Mouse (Mus musculus): ENCODE measurements around the gene Itgb8. TPM values are rescaled to one million over a fixed set of nuclear protein-coding genes. Genes with fewer than 3 reads are reported as not detected.

The Itgb8 gene
- 3.5 and 4.1 TPM in 2 replicates for polyA plus RNA-seq (2014; fragmentation: Nextera tagmentation; extraction: Ambion mirVana)

GRCm38 (mm10) chr12:119238696-119239415, at the start of gene Itgb8:
Gene Itgb8, minus strand, starts transcription at chr12:119238802.
- Histone ChIP-seq H3K27ac (replicated peaks; ENCODE audit: low read depth, low read length) (peak within 1 kb of the TSS; percentile 90), H3K9ac (ENCODE audit: low read depth, low read length) (peak within 1 kb of the TSS; percentile 76), H3K36me3 (ENCODE audit: control insufficient read depth, insufficient read depth, low read length) (no peaks in the 10 kb centered on the region), H3K4me1 (ENCODE audit: control insufficient read depth, insufficient read depth, low read length) (peaks cover 18% of the 10 kb centered on the region), H3K27me3 (replicated peaks; ENCODE audit: control insufficient read depth, insufficient read depth, low read length) (no peaks in the 10 kb centered on the region), H3K4me3 (ENCODE audit: low read depth, low read length) (peak within 1 kb of the TSS; percentile 54), H3K4me2 (ENCODE audit: low read depth, low read length) (peak within 1 kb of the TSS; percentile 75), H3K9me3 (ENCODE audit: control insufficient read depth, low read length) (no peaks in the 10 kb centered on the region)
- DNase-seq (ENCODE audit: low spot score) = peak; percentile 96
- WGBS = under 1% methylated on average over 28 of the region's 29 CpGs
- peak; percentile 96 for ATAC-seq (ENCODE audit: low read depth)

DNA sequence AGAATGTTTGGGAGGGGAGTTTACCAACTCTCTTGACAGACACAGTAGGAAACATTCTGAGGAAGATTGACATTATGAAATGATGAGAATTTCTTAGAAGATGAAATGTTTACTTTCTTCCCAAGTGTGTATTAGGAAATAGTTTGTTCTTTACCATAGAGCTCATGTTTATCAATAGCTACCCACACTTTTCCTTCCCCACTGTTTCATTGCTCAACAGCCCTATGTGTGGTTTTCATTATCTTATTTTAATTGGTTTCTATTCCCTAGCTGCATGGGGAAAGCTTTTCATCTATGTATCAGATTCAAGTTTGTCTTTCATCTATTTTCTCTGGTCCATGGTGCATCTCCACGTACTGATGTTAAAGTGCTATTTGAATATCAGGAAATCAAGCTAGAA, 37.7 kb upstream of the Itgb8 start:
- DNase-seq (ENCODE audit: low spot score) = no peak
- H3K4me2 ChIP-seq (ENCODE audit: low read depth, low read length) = no peak overlapping the region
- no peaks in the 10 kb centered on the region for H3K27me3 ChIP-seq (replicated peaks; ENCODE audit: control insufficient read depth, insufficient read depth, low read length)
- 60% methylated on average over 1 of the region's 1 CpGs for WGBS
- H3K4me1 ChIP-seq (ENCODE audit: control insufficient read depth, insufficient read depth, low read length) = no peaks in the 10 kb centered on the region
- H3K9ac ChIP-seq (ENCODE audit: low read depth, low read length) = no peak overlapping the region
- no peak overlapping the region for H3K27ac ChIP-seq (replicated peaks; ENCODE audit: low read depth, low read length)
- no peak overlapping the region for H3K4me3 ChIP-seq (ENCODE audit: low read depth, low read length)
- no peak for ATAC-seq (ENCODE audit: low read depth)
- H3K9me3 ChIP-seq (ENCODE audit: control insufficient read depth, low read length) = no peaks in the 10 kb centered on the region
- no peaks in the 10 kb centered on the region for H3K36me3 ChIP-seq (ENCODE audit: control insufficient read depth, insufficient read depth, low read length)

DNA sequence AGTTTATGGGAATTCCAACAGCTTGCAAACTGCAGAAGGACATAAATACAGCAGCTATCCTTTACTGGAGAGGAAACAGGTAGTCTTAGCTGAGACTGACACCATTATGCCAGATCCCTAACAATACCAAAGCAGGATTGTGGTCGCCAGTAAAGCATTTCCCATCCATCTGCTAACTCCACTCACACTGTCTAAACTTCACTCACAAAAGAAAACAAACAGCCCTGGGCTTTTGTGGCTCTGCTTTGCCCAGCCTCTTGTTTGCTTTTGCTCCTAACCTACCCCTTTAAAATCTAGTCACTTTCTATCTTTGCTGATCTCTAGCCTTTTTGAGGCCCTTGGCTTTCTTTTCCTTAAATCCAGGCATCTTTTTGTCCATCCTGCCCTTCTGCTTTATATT, 35.0 kb upstream of the Itgb8 start:
- Histone ChIP-seq H3K27ac (replicated peaks; ENCODE audit: low read depth, low read length) (no peak overlapping the region), H3K9me3 (ENCODE audit: control insufficient read depth, low read length) (no peaks in the 10 kb centered on the region), H3K9ac (ENCODE audit: low read depth, low read length) (no peak overlapping the region), H3K4me2 (ENCODE audit: low read depth, low read length) (no peak overlapping the region), H3K36me3 (ENCODE audit: control insufficient read depth, insufficient read depth, low read length) (no peaks in the 10 kb centered on the region), H3K4me1 (ENCODE audit: control insufficient read depth, insufficient read depth, low read length) (no peaks in the 10 kb centered on the region), H3K27me3 (replicated peaks; ENCODE audit: control insufficient read depth, insufficient read depth, low read length) (no peaks in the 10 kb centered on the region), H3K4me3 (ENCODE audit: low read depth, low read length) (no peak overlapping the region)
- WGBS = 10% methylated on average over 1 of the region's 1 CpGs
- DNase-seq (ENCODE audit: low spot score) (no peak), ATAC-seq (ENCODE audit: low read depth) (no peak)

GRCm38 (mm10) chr12:119271964-119272363, 33.4 kb upstream of the Itgb8 start:
- Histone ChIP-seq H3K4me1 (ENCODE audit: control insufficient read depth, insufficient read depth, low read length) (no peaks in the 10 kb centered on the region), H3K9me3 (ENCODE audit: control insufficient read depth, low read length) (no peaks in the 10 kb centered on the region), H3K4me3 (ENCODE audit: low read depth, low read length) (no peak overlapping the region), H3K27me3 (replicated peaks; ENCODE audit: control insufficient read depth, insufficient read depth, low read length) (no peaks in the 10 kb centered on the region), H3K9ac (ENCODE audit: low read depth, low read length) (no peak overlapping the region), H3K36me3 (ENCODE audit: control insufficient read depth, insufficient read depth, low read length) (no peaks in the 10 kb centered on the region), H3K4me2 (ENCODE audit: low read depth, low read length) (no peak overlapping the region), H3K27ac (replicated peaks; ENCODE audit: low read depth, low read length) (no peak overlapping the region)
- ATAC-seq (ENCODE audit: low read depth) (no peak), DNase-seq (ENCODE audit: low spot score) (no peak)
- 79% methylated on average over 1 of the region's 1 CpGs for WGBS

DNA sequence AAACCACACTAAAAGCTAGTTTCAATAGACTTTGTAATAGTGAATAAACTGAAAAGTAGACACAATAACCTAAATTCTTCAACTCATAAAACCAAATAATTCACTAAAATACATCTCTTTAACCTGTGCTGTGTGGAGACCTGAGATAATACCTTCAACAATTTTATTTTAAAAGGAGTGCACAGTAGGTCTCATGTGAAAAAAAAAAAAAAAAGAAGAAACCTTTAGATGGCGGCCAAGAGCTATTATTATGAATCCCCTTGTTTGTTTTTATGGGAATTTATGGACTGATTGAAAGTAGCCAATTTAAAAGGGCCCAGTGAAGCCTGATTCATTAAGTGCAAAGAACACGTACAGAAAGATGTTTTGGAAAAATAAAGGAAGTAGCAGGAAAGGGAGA, 31.4 kb upstream of the Itgb8 start:
- WGBS = 76% methylated on average over 2 of the region's 2 CpGs

GRCm38 (mm10) chr12:119268723-119269122, 30.1 kb upstream of the Itgb8 start:
- Histone ChIP-seq H3K4me3 (ENCODE audit: low read depth, low read length) (no peak overlapping the region), H3K4me1 (ENCODE audit: control insufficient read depth, insufficient read depth, low read length) (no peaks in the 10 kb centered on the region), H3K27ac (replicated peaks; ENCODE audit: low read depth, low read length) (no peak overlapping the region), H3K9me3 (ENCODE audit: control insufficient read depth, low read length) (no peaks in the 10 kb centered on the region), H3K9ac (ENCODE audit: low read depth, low read length) (no peak overlapping the region), H3K27me3 (replicated peaks; ENCODE audit: control insufficient read depth, insufficient read depth, low read length) (no peaks in the 10 kb centered on the region), H3K36me3 (ENCODE audit: control insufficient read depth, insufficient read depth, low read length) (no peaks in the 10 kb centered on the region), H3K4me2 (ENCODE audit: low read depth, low read length) (no peak overlapping the region)
- no peak for DNase-seq (ENCODE audit: low spot score)
- WGBS = 69% methylated on average over 1 of the region's 1 CpGs
- ATAC-seq (ENCODE audit: low read depth) = no peak

More for the DNA sequence above, 31.4 kb upstream of the Itgb8 start:
- Histone ChIP-seq H3K4me2 (ENCODE audit: low read depth, low read length) (no peak overlapping the region), H3K4me1 (ENCODE audit: control insufficient read depth, insufficient read depth, low read length) (no peaks in the 10 kb centered on the region), H3K9me3 (ENCODE audit: control insufficient read depth, low read length) (no peaks in the 10 kb centered on the region), H3K27me3 (replicated peaks; ENCODE audit: control insufficient read depth, insufficient read depth, low read length) (no peaks in the 10 kb centered on the region), H3K27ac (replicated peaks; ENCODE audit: low read depth, low read length) (no peak overlapping the region), H3K36me3 (ENCODE audit: control insufficient read depth, insufficient read depth, low read length) (no peaks in the 10 kb centered on the region), H3K4me3 (ENCODE audit: low read depth, low read length) (no peak overlapping the region), H3K9ac (ENCODE audit: low read depth, low read length) (no peak overlapping the region)
- DNase-seq (ENCODE audit: low spot score) (no peak), ATAC-seq (ENCODE audit: low read depth) (no peak)

- no peaks in the 10 kb centered on the region for H3K27me3 ChIP-seq (replicated peaks; ENCODE audit: control insufficient read depth, insufficient read depth, low read length)
- no peaks in the 10 kb centered on the region for H3K9me3 ChIP-seq (ENCODE audit: control insufficient read depth, low read length)
- no peak overlapping the region for H3K4me2 ChIP-seq (ENCODE audit: low read depth, low read length)
- no peak overlapping the region for H3K4me3 ChIP-seq (ENCODE audit: low read depth, low read length)
- no peak overlapping the region for H3K27ac ChIP-seq (replicated peaks; ENCODE audit: low read depth, low read length)
- DNase-seq (ENCODE audit: low spot score) (no peak), ATAC-seq (ENCODE audit: low read depth) (no peak)
- no peak overlapping the region for H3K9ac ChIP-seq (ENCODE audit: low read depth, low read length)
- 92% methylated on average over 3 of the region's 3 CpGs for WGBS
- H3K4me1 ChIP-seq (ENCODE audit: control insufficient read depth, insufficient read depth, low read length) = no peaks in the 10 kb centered on the region
- H3K36me3 ChIP-seq (ENCODE audit: control insufficient read depth, insufficient read depth, low read length) = no peaks in the 10 kb centered on the region
Observed at GRCm38 (mm10) chr12:119264506-119264905, 25.9 kb upstream of the Itgb8 start.

- ATAC-seq (ENCODE audit: low read depth) = no peak
- Histone ChIP-seq H3K27ac (replicated peaks; ENCODE audit: low read depth, low read length) (no peak overlapping the region), H3K9ac (ENCODE audit: low read depth, low read length) (no peak overlapping the region), H3K4me2 (ENCODE audit: low read depth, low read length) (no peak overlapping the region), H3K4me1 (ENCODE audit: control insufficient read depth, insufficient read depth, low read length) (no peaks in the 10 kb centered on the region), H3K27me3 (replicated peaks; ENCODE audit: control insufficient read depth, insufficient read depth, low read length) (no peaks in the 10 kb centered on the region), H3K4me3 (ENCODE audit: low read depth, low read length) (no peak overlapping the region), H3K36me3 (ENCODE audit: control insufficient read depth, insufficient read depth, low read length) (no peaks in the 10 kb centered on the region), H3K9me3 (ENCODE audit: control insufficient read depth, low read length) (no peaks in the 10 kb centered on the region)
- peak; percentile 63 for DNase-seq (ENCODE audit: low spot score)
- WGBS = 16% methylated on average over 1 of the region's 1 CpGs
Observed at GRCm38 (mm10) chr12:119248581-119248980, 10.0 kb upstream of the Itgb8 start.

DNA sequence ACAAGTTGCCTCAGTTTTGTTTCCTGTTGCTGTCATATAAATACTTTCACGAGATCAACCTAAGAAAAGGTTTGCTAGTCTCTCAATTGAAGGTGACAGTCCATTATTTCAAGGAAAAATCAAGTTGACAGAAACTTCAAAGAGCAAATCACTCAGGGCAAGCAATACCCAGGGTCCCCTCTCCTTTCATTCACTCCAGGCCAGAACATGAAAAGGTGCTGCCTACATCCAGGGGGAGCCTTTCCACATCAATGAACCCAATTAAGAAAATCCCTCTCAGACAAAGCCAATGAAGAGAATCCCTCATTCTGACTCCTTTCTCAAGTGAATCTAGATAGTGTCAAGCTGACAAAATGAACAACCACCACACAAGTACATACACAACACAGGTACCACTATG, 2.5 kb upstream of the Itgb8 start:
- no peak overlapping the region for H3K27ac ChIP-seq (replicated peaks; ENCODE audit: low read depth, low read length)
- no peak overlapping the region for H3K9ac ChIP-seq (ENCODE audit: low read depth, low read length)
- WGBS = 38% methylated on average over 1 of the region's 1 CpGs
- no peaks in the 10 kb centered on the region for H3K36me3 ChIP-seq (ENCODE audit: control insufficient read depth, insufficient read depth, low read length)
- H3K27me3 ChIP-seq (replicated peaks; ENCODE audit: control insufficient read depth, insufficient read depth, low read length) = no peaks in the 10 kb centered on the region
- H3K4me1 ChIP-seq (ENCODE audit: control insufficient read depth, insufficient read depth, low read length) = peaks cover 12% of the 10 kb centered on the region
- ATAC-seq (ENCODE audit: low read depth) (no peak), DNase-seq (ENCODE audit: low spot score) (no peak)
- H3K4me2 ChIP-seq (ENCODE audit: low read depth, low read length) = no peak overlapping the region
- H3K9me3 ChIP-seq (ENCODE audit: control insufficient read depth, low read length) = no peaks in the 10 kb centered on the region
- H3K4me3 ChIP-seq (ENCODE audit: low read depth, low read length) = no peak overlapping the region
